Mouse (Mus musculus) liver, adult 2 months (tissue): Measurements from ENCODE around the gene Nuak2. TPM values are rescaled to one million over a fixed set of nuclear protein-coding genes. Genes with fewer than 3 reads are reported as not detected.

Source experiments
- DNase-seq: peaks from one replicate; pipeline ENCODE4 v3.0.0-alpha.2; 2011; ENCODE audit warnings: low read depth, low spot score; ENCODE audit errors: extremely low read depth
- H3K27ac ChIP-seq: fragments of 200-500 bp; replicated peaks from 2 replicates; pipeline ENCODE4 v1.5.1; 2012; ENCODE audit warnings: low read depth, mild to moderate bottlenecking, control low read depth, inconsistent platforms, low read length; ENCODE audit not compliant: insufficient read depth
- H3K27me3 ChIP-seq: fragments of 200-500 bp; 2 replicates; pipeline ENCODE4 v1.6.1; 2012; ENCODE audit warnings: mild to moderate bottlenecking, moderate library complexity, low read length, inconsistent platforms; ENCODE audit not compliant: control insufficient read depth, insufficient read depth
- H3K36me3 ChIP-seq: fragments of 200-500 bp; 2 replicates; pipeline ENCODE4 v1.6.1; 2012; ENCODE audit warnings: low read length, inconsistent platforms; ENCODE audit not compliant: control insufficient read depth, insufficient read depth
- H3K4me1 ChIP-seq: fragments of 200-500 bp; 2 replicates; pipeline ENCODE4 v1.6.1; 2011; ENCODE audit warnings: low read length; ENCODE audit not compliant: control insufficient read depth, insufficient read depth
- H3K4me3 ChIP-seq: fragments of 200-500 bp; 2 replicates; pipeline ENCODE4 v1.5.1; 2011; ENCODE audit warnings: low read depth, mild to moderate bottlenecking, control low read depth, low read length, moderate library complexity; ENCODE audit not compliant: insufficient read depth
- H3K79me2 ChIP-seq: fragments of 200-500 bp; 2 replicates; pipeline ENCODE4 v1.6.1; 2012; ENCODE audit warnings: inconsistent platforms, mild to moderate bottlenecking, low read length, moderate library complexity; ENCODE audit not compliant: control insufficient read depth, insufficient read depth
- H3K9ac ChIP-seq: fragments of 200-500 bp; 2 replicates; pipeline ENCODE4 v1.6.1; 2012; ENCODE audit warnings: low read depth, mild to moderate bottlenecking, control low read depth, inconsistent platforms, low read length
- CTCF ChIP-seq: fragments of 200-500 bp; IDR thresholded peaks from 2 replicates; pipeline ENCODE4 v1.5.1; 2011; ENCODE audit warnings: low read depth, low read length, control low read depth
- POLR2A ChIP-seq: fragments of 200-500 bp; IDR thresholded peaks from 2 replicates; pipeline ENCODE4 v1.6.1; 2011; ENCODE audit warnings: low read length, control low read depth; ENCODE audit not compliant: insufficient read depth; ENCODE audit errors: extremely low read depth
- WGBS: fragments of 180-500 bp; shearing (Covaris S2); methylation state at CpG from one replicate; pipeline ENCODE4 v1.1.7; 2018; 5-methylcytosine and 5-hydroxymethylcytosine counted together
- polyA plus RNA-seq: library from polyadenylated mRNA; depleted of rRNA; stranded (reverse); fragments of >200 nt; gene quantifications from 2 replicates; pipeline ENCODE4 v1.2.3, GENCODE M21; 2012
- total RNA-seq: library from RNA; depleted of rRNA; stranded (reverse); fragments of >200 nt; gene quantifications from 2 replicates; pipeline ENCODE4 v1.2.3, GENCODE M21; 2014

Gene Nuak2
- total and polyA plus RNA-seq, 2 experiments = 4.8 to 8.0 TPM

- 79% methylated on average over 1 of the region's 1 CpGs for WGBS
- H3K4me1 ChIP-seq = no peaks in the 10 kb centered on the region
These were observed 29.2 kb upstream of the Nuak2 start for GRCm38 (mm10) chr1:132286735-132287134.

GRCm38 (mm10) chr1:132287445-132287844, 28.5 kb upstream of the Nuak2 start:
- DNase-seq = no peak

More at GRCm38 (mm10) chr1:132286735-132287134, 29.2 kb upstream of the Nuak2 start:
- no peak for DNase-seq
- TF ChIP-seq CTCF = no peak
- no peak for TF ChIP-seq POLR2A
- Histone ChIP-seq H3K9ac (no peak overlapping the region), H3K27me3 (0 out of 2 replicates have a peak, but pooled peaks cover 2% of the 10 kb centered on the region), H3K79me2 (no peaks in the 10 kb centered on the region), H3K36me3 (no peaks in the 10 kb centered on the region), H3K4me3 (no peak overlapping the region), H3K27ac (no peak overlapping the region)

GRCm38 (mm10) chr1:132287991-132288451, 27.9 kb upstream of the Nuak2 start:
- Histone ChIP-seq H3K9ac (no peak overlapping the region), H3K4me1 (no peaks in the 10 kb centered on the region), H3K79me2 (no peaks in the 10 kb centered on the region), H3K27ac (no peak overlapping the region), H3K36me3 (no peaks in the 10 kb centered on the region), H3K27me3 (0 out of 2 replicates have a peak, but pooled peaks cover 2% of the 10 kb centered on the region), H3K4me3 (no peak overlapping the region)
- TF ChIP-seq POLR2A (no peak), CTCF (no peak)
- no peak for DNase-seq
- WGBS = 48% methylated on average over 11 of the region's 11 CpGs

More at GRCm38 (mm10) chr1:132287445-132287844, 28.5 kb upstream of the Nuak2 start:
- no peak overlapping the region for H3K9ac ChIP-seq
- 0 out of 2 replicates have a peak, but pooled peaks cover 2% of the 10 kb centered on the region for H3K27me3 ChIP-seq
- no peak overlapping the region for H3K27ac ChIP-seq
- WGBS = 85% methylated on average over 2 of the region's 2 CpGs
- H3K4me3 ChIP-seq = no peak overlapping the region
- TF ChIP-seq POLR2A (no peak), CTCF (no peak)
- no peaks in the 10 kb centered on the region for H3K4me1 ChIP-seq
- H3K79me2 ChIP-seq = no peaks in the 10 kb centered on the region
- H3K36me3 ChIP-seq = no peaks in the 10 kb centered on the region

- Histone ChIP-seq H3K27ac (no peak overlapping the region), H3K4me3 (no peak overlapping the region), H3K4me1 (no peaks in the 10 kb centered on the region), H3K36me3 (no peaks in the 10 kb centered on the region), H3K9ac (no peak overlapping the region), H3K79me2 (no peaks in the 10 kb centered on the region), H3K27me3 (0 out of 2 replicates have a peak, but pooled peaks cover 2% of the 10 kb centered on the region)
- 96% methylated on average over 6 of the region's 6 CpGs for WGBS
- no peak for DNase-seq
- TF ChIP-seq POLR2A = no peak
- TF ChIP-seq CTCF = no peak
These were observed 26.0 kb upstream of the Nuak2 start for GRCm38 (mm10) chr1:132289965-132290364.

GRCm38 (mm10) chr1:132290921-132291675, 24.8 kb upstream of the Nuak2 start:
- Histone ChIP-seq H3K36me3 (no peaks in the 10 kb centered on the region), H3K4me3 (no peak overlapping the region), H3K27ac (no peak overlapping the region), H3K4me1 (no peaks in the 10 kb centered on the region), H3K79me2 (no peaks in the 10 kb centered on the region), H3K27me3 (0 out of 2 replicates have a peak, but pooled peaks cover 2% of the 10 kb centered on the region), H3K9ac (no peak overlapping the region)
- DNase-seq = no peak
- 78% methylated on average over 11 of the region's 11 CpGs for WGBS
- TF ChIP-seq POLR2A = no peak
- TF ChIP-seq CTCF = no peak

- no peak overlapping the region for H3K4me3 ChIP-seq
- no peaks in the 10 kb centered on the region for H3K79me2 ChIP-seq
- no peaks in the 10 kb centered on the region for H3K4me1 ChIP-seq
- no peak overlapping the region for H3K9ac ChIP-seq
- WGBS = 91% methylated on average over 4 of the region's 4 CpGs
- no peak for DNase-seq
- TF ChIP-seq CTCF = no peak
- no peak for TF ChIP-seq POLR2A
- H3K27me3 ChIP-seq = 0 out of 2 replicates have a peak, but pooled peaks cover 2% of the 10 kb centered on the region
- no peak overlapping the region for H3K27ac ChIP-seq
- H3K36me3 ChIP-seq = no peaks in the 10 kb centered on the region
These were observed 24.2 kb upstream of the Nuak2 start for GRCm38 (mm10) chr1:132291706-132292105.
